Mouse (Mus musculus): ENCODE measurements around the gene Sat1.
"Not testable (repeated sequence)": the region's sequence is repeated elsewhere in the genome, so short reads cannot be mapped to it uniquely, and the experiment has no call there.

Gene Sat1

DNA sequence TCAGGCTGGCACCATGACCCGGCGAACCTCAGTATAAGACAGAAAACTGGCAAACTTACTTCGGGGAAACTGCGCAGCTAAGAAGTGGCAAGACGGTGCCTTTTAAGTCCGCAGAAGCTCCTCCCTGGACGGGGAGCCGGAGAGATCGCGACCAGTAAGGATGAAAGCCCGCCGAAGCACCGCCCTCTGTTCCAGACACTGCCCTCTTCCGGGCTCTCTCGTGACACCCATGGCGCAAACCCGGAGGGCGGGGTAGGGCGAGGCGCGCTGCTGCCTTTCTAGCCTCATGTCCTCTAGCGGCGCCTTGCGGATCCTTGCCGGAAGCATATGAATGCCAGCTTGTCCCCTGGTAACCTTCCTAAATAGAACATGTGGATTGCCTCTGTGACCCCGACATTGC is at the start of gene Sat1:
TSS of gene Sat1 (minus strand) at position 179 of the 400 bp plus-strand sequence.
- in situ Hi-C loops (cut with MboI, MseI): loop anchor here (5.0 to 10.0 kb wide), 3 partner anchors 36 to 119 kb away; partner anchors contain the start of gene Acot9 (in 1 of the 2)

DNA sequence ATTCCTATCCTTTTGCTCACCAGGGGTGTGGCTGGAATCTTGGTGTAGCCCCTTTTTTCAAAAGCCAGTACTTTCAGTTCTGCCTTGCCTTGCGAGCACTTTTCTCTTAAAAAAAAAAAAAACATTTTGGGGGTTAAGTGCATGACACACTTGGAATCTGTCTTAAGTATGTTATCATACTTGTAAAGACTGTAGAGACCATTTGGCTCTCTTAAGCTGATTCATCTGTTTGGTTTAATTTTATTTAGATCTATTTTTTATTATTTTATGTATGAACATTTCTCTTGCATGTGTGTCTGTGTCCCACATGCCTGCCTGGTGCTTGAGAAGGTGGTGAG is 46.6 kb upstream of the Sat1 start:
- in situ Hi-C loops (cut with MboI, MseI): loop anchor here in 1 of 2 experiments (5.0 kb wide), 1 partner anchor 46 kb away; the partner anchor contains the start of gene Sat1

DNA sequence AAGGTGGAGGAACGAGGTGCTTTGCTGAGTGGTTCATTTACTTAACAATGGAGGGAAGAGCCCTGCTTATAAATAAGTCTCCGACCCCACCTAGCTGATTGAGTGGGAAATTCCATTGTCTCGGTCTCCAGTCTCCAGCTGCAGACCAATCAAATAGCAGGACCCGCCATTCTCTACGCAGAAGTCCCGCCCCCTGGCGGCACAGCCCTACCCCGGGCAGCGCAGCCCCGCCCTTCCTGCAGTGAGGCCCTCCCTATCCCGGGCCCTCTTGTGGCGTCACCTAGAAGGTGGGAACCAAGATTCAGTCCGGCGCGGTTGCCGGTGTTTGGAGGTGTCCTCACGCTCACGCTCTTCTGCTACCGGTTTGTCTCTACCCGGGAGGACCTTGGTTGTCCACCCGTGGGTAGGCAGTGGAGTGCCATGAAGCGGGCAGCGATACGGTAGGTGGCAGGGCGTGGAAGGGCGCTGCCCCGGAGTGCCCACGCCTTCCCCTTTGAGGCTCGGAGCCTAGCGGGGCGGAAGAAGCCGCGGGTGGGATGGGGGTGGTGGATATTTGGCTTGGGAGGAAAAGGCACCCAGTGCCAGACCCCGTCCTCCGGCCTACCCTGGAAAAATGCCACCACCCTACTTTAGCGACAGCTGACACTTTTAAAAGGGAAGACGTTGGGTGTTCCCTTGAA is 46.1 kb upstream of the Sat1 start, which contains the start of gene Acot9:
TSS of gene Acot9 (plus strand) at position 209 of the 680 bp plus-strand sequence.
- in situ Hi-C loops (cut with MboI, MseI): loop anchor here in 1 of 2 experiments (5.0 kb wide), 1 partner anchor 45 kb away; the partner anchor contains the start of gene Sat1

DNA sequence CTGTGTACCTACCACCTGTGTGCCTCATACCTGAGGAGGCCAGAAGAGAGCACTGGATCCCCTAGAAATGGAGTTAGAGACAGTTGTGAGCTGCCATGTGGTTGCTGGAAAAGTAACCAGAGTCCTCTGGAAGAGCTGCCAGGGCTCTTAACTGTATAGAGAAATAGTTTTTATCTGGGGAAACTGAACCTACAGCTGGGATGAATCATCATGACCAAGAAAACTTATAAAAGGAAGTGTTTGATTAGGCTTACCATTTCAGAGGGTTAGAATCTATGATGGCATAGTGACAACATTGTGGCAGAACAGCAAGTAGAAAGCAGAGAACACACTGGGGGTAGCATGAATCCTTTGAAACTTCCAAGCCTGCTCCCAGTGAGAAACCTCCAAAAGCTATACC is 40.6 kb upstream of the Sat1 start:
- in situ Hi-C loops (cut with MboI, MseI): no loop called here

DNA sequence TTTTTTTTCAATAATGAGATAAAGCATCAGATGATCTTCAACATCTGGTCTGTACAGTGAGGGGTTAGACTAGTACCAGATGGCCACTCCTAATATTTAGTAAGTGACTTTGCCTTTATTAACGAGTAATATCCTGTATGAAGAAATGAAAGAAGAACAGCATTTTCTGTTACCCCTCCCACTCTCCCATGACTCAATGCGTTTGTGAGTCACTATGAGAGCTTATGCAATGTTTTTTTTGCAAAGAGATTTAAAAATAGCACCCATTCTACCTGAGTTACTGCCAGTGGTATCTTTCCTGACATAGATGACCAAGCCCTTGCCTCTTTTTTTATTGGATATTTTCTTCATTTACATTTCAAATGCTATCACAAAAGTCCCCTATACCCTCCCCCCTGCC is 2.0 kb upstream of the Sat1 start:
- in situ Hi-C loops (cut with MboI, MseI): loop anchor here (5.0 to 10.0 kb wide), 3 partner anchors 34 to 117 kb away; partner anchors contain the start of gene Acot9 (in 1 of the 2)

DNA sequence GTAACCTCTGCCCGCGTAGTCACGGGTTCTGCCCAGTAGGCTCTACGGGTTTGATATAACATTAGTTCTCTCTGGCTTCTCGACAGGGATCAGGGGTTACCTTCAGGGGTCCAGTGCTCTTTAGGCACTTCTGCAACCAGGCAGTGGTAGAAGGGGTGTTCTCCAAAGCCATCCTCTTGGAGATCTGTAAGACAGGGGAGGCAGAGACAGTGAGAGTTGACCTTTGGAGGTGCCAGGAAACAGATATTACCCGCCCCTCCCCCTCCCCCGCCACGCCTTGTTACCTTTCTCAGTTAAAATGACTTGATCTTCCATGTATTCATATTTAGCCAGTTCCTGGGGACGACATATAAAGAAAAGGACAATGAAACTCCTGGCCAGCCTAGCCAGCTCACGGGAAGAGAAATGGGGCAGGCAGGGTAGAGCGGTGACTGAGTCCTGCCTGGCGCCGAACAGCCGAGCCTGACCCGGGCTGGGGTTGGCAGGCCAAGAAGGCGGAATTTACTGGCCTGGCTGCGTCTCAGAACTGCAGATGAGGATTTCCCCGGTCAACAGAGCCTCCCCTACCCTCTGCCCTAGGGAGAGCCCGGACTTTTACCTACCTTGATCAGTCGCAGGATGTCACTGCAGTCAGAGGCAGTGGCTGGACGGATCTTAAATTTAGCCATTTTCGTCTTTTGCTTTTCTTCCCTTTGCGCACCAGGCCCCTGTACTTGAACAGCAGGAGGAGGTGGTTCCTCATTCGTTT is 574 bp downstream of the Sat1 start:
- in situ Hi-C loops (cut with MboI, MseI): loop anchor here (5.0 to 10.0 kb wide), 3 partner anchors 37 to 119 kb away; partner anchors contain the start of gene Acot9 (in 1 of the 2)

DNA sequence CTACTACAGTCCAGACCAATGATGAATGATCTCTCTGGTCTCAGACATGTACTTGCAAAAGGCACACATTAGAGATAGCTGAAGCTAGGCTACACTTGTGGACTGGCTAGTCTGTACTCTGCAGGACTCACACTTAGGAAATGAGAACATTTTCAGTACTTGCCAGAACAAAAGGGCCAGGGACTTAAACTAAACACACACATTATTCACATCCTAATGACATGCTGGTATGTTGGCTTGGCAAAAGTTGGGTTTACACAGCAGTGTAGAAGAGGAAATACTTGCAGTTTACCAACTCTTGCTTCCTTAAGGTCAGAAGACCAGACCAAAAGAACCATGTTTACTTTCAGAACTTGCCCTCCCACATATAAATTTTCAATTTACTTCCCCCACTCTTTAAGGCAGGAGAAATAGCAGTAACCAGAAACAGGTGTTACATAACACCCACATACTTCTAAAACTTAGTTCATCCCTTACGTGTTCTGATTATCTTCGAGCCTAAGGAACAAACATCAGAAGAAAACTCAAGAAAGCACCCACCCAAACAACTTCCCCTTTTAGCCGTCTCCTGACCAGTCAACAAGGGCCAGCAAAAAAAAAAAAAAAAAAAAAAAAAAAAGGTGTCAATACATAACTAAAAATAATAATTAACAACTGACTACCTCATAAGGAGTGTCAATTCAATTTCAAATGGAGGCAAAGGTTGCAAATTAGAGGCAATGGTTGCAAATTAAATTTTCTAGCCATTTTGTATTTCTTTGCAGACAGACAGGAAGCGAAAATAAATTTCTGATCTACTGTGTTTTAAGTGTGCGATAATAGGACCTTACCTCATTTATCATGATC is 1.7 kb downstream of the Sat1 start:
- in situ Hi-C loops (cut with MboI, MseI): loop anchor here (5.0 to 10.0 kb wide), 3 partner anchors 38 to 120 kb away; partner anchors contain the start of gene Acot9 (in 1 of the 2)

DNA sequence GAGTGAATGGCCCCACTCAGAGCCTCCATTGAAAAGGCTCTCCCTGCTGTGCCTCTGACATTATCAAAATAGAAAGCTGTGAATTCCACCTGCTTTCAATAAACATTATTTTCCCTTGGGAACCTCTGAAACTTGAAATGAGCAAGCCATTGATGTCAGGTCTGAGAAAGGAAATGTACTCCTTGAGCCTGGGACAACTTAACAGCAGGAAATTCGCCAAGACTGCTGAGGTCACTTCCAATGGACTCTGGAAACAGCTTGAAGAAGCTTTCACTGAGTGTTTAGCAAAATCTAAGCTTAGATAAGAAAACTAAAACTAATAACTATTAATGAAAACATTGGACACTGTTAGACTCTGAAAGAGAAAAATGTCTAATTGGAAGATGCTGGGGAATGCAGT is 7.6 kb downstream of the Sat1 start:
- in situ Hi-C loops (cut with MboI, MseI): no loop called here

DNA sequence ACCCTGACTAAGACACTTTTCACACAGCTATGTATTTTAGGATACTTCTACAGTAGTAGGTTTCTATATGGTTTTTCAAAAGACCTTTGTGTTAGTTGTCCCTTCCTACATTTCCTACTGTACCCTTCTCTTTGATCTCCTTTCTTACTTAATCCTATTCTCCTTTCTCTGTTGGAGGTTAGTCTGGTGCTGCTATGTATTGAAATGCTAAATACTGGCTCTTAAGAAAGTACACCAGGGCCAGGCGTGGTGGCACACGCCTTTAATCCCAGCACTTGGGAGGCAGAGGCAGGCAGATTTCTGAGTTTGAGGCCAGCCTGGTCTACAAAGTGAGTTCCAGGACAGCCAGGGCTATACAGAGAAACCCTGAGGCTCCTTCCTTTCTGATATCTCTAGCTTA is 10.8 kb downstream of the Sat1 start:
- in situ Hi-C loops (cut with MboI, MseI): not testable (repeated sequence)

DNA sequence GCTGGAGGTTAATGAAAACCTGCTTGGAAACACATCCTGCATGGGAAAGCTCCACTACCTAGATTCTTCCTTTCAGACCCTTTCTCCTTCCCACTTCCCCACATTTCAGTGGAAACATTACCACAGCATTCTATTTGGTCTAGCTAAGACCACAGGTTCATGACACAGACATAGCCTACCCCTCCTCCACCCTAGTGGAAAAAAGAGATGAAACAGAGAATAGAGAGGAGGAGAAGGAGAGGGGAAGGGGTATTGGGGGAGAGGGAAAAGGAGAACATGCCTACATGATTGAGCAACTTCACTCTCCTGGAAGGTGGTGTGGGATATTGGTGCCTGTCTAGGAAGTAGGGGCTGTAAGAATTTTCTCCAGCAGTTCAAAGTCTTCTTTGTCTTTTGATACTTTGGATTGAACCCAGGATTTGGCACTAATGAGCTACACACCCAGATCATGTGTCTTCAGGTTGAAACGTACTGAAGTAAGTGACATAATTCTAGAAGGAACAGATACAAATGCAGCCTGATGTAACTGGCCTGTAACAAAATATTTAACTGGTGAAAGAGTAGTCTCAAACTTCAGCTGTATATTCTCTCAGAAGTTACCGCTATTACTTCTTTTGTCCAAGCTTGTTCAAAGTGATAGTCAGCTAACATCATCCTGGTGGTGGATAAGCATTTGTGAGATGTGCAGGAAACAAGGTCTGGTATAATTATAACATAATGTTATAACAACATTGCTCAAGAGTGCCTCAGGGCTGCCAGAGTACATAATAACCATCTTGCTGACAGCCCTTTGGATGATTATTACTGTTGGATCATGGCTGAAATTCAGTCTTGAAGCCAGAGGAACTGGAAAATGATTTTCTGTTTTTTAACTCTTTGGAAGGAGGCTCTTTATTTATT is 13.6 kb downstream of the Sat1 start:
- in situ Hi-C loops (cut with MboI, MseI): no loop called here

DNA sequence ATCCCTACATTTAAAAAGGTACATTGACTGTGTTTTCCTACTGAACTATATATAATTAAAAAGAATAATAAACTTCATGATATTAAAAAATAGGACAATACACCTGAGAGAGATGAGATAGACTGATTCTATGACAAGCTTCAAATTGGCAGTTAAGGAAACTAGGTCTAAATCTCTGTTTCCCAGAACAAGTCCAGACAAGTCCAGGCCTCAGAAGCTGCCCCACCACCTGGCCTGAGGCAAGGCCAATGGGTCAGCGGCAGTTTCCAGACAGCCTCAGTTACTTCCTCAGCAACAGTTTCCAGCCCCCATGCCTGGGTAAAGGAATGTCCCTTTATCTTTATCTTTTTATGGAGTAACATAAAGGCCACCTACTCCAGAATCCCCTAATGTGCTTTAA is 14.4 kb downstream of the Sat1 start:
- in situ Hi-C loops (cut with MboI, MseI): no loop called here

DNA sequence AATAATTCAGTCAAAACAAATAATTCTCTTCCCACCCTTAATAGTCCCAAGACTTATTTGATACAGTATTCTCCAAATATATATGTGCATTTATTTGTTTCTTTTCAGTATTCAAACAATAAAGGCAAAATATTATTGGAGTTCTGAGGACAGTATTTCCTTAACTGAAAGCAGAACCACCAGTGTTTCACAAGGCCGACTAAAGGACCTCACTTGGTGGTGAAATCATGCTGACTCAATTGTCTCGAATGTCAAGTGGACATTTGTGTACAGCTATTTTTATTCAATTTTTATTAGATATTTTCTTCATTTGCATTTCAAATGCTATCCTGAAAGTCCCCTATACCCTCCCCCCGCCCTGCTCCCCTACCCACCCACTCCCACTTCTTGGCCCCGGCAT is 21.3 kb downstream of the Sat1 start:
- in situ Hi-C loops (cut with MboI, MseI): no loop called here

DNA sequence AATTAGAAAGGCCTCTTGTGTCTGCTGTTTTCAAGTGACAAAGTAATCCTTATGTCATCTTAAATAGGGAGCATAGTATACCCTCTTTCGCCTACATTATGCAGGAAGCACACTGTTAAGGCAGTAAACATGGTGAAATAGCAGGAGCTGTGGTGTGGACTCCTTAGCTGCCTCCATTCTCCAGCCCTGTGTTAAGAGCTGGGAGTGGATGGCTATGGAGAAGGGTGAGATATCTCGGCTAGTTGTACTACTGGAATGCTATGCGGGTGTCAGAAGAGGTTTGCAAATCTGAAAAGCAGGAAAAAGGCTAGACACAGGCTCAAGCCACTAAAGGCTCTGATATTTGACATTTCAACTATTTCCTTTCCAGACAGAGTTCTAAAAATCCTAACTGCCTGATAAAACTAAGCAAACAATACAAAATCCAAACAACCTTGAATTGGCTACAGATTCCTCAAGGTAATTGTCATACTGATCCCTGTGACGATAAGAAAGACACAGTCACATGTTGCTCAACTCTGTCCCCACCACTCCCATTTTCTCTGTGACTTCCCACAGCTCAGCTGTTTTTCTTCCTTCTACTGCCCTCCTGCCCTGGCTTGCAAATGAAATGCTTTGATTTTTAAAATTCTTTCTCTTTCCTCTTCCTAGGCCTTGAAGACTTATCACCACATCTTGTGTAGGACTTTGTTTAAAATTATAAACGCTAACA is 22.4 kb downstream of the Sat1 start:
- in situ Hi-C loops (cut with MboI, MseI): no loop called here

DNA sequence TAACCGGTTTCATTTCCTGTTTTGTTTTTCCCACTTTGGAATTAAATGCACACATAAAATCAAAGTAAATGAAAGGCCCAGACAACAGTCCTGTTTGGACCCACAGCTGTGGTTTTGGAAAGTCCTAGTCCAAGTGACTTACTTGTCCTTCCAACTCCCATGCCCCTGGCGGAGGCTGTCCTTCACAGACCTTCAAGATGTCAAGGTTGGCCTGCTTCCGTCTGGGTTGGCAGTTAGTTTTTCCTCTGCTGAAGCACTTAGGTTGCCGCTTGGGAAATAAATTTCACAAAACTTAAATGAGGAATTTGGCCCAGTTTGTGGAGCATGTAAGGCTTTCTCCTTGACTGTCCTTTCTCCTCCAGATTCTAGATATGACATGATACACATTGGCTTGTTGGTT is 24.3 kb downstream of the Sat1 start:
- in situ Hi-C loops (cut with MboI, MseI): no loop called here

DNA sequence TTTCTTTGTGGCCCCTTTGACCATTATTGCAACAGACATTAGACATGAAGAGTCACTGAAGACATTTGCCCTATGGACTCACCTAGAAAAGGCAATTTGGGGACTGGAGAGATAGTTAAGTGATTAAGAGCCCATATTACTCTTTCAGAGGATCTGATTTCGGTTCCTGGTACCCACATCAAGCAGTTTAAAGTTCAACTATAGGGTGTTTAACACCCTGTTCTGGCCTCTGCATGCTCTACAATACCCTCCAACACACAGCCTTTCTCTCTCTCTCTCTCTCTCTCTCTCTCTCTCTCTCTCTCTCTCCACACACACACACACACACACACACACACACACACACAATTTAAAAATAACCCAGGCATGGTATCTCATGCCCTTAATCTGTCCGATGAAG is 38.6 kb downstream of the Sat1 start:
- in situ Hi-C loops (cut with MboI, MseI): no loop called here

DNA sequence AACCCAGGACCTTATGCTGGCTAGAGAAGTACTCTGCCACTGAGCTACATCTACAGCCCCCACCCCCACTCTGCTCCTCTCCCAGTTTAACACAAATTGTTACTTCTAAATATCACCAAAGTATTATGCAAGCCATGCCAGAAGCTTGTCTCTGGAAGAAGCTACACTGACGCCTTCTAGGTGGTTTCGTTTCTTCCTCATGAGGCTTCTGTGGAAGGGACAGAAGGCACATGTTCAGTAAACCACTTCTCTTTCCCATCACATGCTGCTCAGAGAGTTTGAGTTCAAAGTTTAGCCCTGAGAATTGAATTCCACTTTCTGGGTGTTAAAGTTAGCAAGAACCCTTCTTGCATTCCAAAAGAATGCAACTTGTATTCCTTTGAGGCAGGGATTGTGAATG is 39.0 kb downstream of the Sat1 start:
- in situ Hi-C loops (cut with MboI, MseI): no loop called here

DNA sequence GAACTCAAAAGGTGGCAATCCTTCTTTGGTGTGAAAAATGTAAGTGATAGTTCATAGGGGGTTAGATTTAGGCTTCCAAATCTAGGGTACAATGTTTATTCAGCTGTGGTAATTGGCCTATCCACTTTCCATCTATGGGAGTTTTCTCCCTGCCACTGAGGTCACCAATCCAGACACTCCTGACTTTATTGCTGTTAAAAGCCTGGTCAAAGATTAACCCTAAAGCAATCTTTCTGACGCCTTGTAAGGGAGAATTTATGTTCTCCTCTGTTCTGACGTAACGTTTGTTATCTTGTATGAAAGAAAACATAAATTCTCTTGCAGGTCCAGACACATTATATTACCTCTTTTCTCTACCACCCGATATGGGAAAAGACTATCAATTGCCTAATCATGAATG is 40.7 kb downstream of the Sat1 start:
- in situ Hi-C loops (cut with MboI, MseI): no loop called here

DNA sequence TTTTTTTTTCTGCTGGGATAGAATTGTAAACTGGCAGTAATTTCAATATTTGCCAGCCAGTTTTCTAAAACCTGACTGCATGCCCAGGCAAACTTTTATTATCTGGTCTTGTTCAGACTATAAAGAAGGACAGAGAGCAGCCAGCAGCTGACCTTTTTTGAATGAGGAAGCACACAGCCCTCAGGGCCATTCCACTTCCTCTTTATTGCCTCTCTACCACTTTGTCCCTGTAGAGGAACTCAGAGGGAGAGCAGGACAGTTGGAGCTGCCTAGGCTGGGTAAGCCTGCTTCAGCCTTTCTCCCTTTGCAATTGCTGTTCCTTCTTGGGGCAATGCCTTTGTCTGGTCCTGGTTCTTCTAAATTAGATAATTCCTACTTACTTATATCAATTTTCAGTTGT is 43.9 kb downstream of the Sat1 start:
- in situ Hi-C loops (cut with MboI, MseI): no loop called here

DNA sequence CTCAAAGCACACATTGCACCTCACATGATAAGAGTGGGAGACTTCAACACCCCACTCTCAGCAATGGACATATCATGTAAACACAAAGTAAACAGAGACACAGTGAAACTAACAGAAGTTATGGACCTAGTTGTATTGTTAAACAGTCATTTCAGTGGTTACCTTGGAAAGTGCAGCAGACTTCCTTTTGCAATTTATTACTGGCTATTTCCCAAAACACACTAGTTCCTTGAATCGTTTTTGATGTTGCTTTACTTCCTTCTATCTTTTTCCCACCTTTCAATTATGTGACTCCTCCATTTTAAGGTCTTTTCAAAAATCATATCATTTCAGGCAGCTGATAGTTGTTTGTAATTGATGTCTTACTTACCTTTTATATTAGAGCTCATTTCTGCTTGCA is 44.5 kb downstream of the Sat1 start:
- in situ Hi-C loops (cut with MboI, MseI): no loop called here

DNA sequence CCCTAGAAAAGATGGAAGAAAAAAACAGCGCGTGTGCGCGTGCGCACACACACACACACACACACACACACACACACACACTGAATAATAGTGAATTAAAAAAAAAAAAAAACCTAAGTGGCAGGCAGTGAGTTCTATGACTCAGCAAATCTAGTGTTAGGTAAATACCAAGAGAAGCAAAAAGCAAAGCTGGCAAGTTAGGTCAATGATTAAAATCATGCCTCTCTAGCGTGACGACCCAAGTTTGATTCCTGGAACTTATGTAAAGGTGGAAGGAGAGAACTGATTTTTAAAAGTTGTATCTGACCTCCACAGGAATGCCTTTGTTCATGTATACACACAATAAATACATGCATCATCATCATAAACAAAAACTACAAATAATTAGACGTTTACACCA is 46.4 kb downstream of the Sat1 start:
- in situ Hi-C loops (cut with MboI, MseI): no loop called here
